Mouse (Mus musculus): ENCODE data around the gene Rasl12. TPM values are rescaled to one million over a fixed set of nuclear protein-coding genes. Genes with fewer than 3 reads are reported as not detected.

Rasl12 gene
- polyA plus RNA-seq, 1 experiment from 2014 or later, result 6.7 TPM

DNA sequence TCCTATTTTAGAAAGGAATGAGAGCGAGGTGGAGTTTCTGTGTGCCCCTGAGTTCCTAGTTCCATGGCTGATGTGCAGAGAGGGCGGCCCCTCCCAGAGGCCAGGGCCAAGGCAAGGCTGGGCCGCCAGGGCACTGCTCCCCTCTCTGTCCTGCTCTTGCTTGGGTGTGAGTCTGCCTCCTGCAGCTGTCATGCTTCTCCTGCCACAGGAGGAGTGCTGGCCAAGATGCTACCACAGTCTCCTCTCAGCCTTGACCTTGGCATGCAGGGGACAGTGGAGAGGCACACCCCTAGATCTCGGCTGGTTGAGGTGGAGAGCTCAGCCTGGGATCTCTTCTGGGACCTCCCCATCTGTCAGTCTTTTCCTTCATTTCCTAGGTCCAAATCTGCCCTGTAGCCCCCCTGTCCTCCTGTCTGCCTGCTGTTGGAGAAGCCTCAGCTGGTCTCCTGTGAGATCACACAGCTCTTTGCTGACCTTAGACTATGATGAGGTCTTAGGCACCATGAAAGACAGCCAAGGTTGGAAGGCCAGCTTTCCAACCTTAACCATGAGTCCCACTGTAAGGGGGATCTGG is 17.2 kb upstream of the Rasl12 start:
- peaks cover 11% of the 10 kb centered on the region; the same call in 1 of the 2 replicates for H3K36me3 ChIP-seq
- no peak for DNase-seq (ENCODE audit: low spot score)
- H3K27me3 ChIP-seq (ENCODE audit: low read depth, poor library complexity, severe bottlenecking), result no peaks in the 10 kb centered on the region
- 82% methylated on average over 4 of the region's 4 CpGs for WGBS
- H3K4me1 ChIP-seq, result peaks cover under 1% of the 10 kb centered on the region; the same call in 1 of the 2 replicates
- H3K9me3 ChIP-seq (replicated peaks), result no peaks in the 10 kb centered on the region
- 0 out of 2 replicates have a peak overlapping the region, but pooled peaks have one; percentile 1 for H3K27ac ChIP-seq (replicated peaks)
- H3K4me3 ChIP-seq, result no peak overlapping the region

DNA sequence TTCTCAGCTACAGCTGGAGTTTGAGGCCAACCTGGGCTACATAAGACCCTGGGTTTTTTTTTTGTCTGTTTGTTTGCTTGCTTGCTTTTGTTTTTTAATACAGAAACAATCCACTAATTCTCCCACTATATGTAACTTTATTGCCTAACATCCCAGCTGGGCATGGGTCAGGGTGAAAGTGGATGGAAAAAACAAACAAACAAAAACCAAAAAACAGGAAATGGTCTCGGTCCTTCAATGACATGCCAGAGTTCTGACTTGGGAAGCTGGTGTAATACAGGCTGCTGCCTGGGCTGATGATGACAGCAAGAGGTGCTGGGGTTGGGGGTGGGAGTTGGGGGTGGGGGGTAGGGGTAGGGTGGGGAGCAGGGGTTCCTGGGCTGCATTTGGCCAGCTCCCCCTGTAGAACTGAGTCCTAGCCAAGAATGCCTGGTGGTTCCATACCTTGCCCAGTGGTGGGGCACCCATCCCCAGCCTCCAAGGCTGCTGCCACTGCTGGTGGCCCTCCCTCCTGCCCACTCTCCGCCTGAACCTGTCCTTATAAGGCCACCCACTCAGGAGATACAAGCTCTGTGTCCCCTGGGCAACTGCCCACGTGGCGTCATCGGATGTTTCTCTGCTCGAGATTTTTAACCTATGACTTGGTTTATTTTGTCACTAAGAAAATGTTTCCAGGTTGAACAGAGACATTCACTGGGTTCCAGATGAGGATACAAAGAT is 16.1 kb upstream of the Rasl12 start:
- H3K9me3 ChIP-seq (replicated peaks), result no peaks in the 10 kb centered on the region
- WGBS, result 78% methylated on average over 6 of the region's 6 CpGs
- DNase-seq (ENCODE audit: low spot score), result no peak
- no peak overlapping the region for H3K4me3 ChIP-seq
- peaks cover 7% of the 10 kb centered on the region; the same call in 1 of the 2 replicates for H3K36me3 ChIP-seq
- peaks cover 7% of the 10 kb centered on the region for H3K4me1 ChIP-seq
- H3K27me3 ChIP-seq (ENCODE audit: low read depth, poor library complexity, severe bottlenecking), result no peaks in the 10 kb centered on the region
- no peak overlapping the region for H3K27ac ChIP-seq (replicated peaks)

DNA sequence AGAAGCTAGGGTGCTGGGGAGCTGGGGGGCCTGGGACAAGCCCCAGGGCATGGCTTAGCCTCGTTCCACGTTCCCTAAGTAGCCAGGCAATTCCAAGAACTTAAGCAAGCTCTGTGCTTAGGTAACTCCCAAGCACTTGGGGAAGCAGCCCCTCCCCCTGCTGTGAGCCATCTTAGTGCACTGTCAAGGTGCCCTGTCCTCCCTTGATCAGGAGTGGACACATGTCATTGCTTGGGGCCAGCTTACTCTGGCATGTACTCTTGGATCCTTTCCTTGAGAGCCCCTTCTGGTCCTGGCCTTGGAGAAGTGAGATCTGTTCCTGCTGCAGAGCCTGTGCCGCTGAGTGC is 15.6 kb upstream of the Rasl12 start:
- no peak overlapping the region for H3K4me3 ChIP-seq
- H3K27ac ChIP-seq (replicated peaks), result no peak overlapping the region
- H3K36me3 ChIP-seq, result peaks cover 1% of the 10 kb centered on the region; the same call in 1 of the 2 replicates
- H3K4me1 ChIP-seq, result peaks cover 7% of the 10 kb centered on the region
- WGBS, result 63% methylated on average over 3 of the region's 3 CpGs
- no peaks in the 10 kb centered on the region for H3K27me3 ChIP-seq (ENCODE audit: low read depth, poor library complexity, severe bottlenecking)
- H3K9me3 ChIP-seq (replicated peaks), result no peaks in the 10 kb centered on the region
- DNase-seq (ENCODE audit: low spot score), result no peak

DNA sequence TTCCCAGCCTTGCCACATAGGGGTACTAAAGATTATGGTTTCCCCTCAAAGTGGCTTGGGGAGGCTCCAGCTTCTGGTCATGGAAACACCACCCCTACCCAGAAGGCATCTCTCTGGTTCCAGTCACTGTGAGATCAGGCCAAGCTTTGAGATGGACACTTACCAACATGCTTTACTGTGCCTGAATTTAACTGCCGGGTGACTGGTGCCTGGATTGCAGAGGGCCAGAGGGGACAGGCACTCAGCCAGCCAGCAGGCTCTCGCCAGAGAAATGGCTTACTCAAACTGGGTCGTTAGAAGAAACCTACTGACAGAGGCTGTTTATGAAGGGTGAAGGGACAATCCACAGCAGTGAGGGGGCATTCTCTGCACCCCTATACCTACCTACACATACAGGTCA is 14.0 kb upstream of the Rasl12 start:
- no peak for DNase-seq (ENCODE audit: low spot score)
- no peaks in the 10 kb centered on the region for H3K36me3 ChIP-seq
- H3K27me3 ChIP-seq (ENCODE audit: low read depth, poor library complexity, severe bottlenecking), result peaks cover 12% of the 10 kb centered on the region
- H3K4me1 ChIP-seq, result peaks cover 7% of the 10 kb centered on the region
- H3K27ac ChIP-seq (replicated peaks), result no peak overlapping the region
- 70% methylated on average over 3 of the region's 3 CpGs for WGBS
- no peaks in the 10 kb centered on the region for H3K9me3 ChIP-seq (replicated peaks)
- no peak overlapping the region for H3K4me3 ChIP-seq

DNA sequence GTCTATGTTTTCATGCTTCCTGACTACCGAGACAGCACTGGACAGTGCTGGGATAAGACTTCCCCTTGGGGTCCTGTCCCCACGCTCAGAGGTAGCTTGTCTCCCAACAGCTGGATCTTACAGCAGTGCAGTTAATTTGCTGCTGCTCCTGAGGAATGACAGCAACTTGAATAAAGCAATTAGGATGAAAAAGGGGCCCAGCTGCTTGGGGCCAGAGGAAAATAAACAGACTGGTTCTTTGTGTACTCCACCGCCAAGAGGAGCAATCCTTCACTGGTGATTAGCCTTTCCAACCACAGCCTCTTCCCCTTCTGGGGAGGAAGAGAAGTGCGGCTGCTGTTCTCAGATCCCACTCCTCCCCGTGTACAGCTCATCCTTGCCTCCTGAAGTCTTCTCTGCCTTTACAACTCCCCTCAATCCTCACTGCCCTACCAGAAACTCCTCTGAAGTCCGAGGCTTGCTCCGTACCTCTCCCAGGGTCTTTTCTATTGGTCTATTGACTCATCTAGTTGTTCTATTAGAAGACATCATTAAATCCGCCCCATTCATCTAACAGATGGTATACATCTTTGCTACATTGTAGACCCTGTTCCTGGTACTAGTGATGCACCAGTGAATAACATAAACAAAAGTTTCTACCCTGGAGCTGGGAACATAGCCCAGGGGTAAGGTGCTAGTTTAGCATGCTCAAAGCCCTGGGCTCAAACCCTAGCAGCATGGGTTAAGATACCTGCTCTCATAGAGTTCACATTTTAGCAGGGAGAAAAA is 11.7 kb upstream of the Rasl12 start:
- H3K9me3 ChIP-seq (replicated peaks), result no peaks in the 10 kb centered on the region
- no peak for DNase-seq (ENCODE audit: low spot score)
- WGBS, result 41% methylated on average over 8 of the region's 8 CpGs
- 0 out of 2 replicates have a peak overlapping the region, but pooled peaks have one; percentile 6 for H3K27ac ChIP-seq (replicated peaks)
- no peak overlapping the region for H3K4me3 ChIP-seq
- H3K36me3 ChIP-seq, result no peaks in the 10 kb centered on the region
- peaks cover 35% of the 10 kb centered on the region for H3K27me3 ChIP-seq (ENCODE audit: low read depth, poor library complexity, severe bottlenecking)
- peaks cover 17% of the 10 kb centered on the region for H3K4me1 ChIP-seq

DNA sequence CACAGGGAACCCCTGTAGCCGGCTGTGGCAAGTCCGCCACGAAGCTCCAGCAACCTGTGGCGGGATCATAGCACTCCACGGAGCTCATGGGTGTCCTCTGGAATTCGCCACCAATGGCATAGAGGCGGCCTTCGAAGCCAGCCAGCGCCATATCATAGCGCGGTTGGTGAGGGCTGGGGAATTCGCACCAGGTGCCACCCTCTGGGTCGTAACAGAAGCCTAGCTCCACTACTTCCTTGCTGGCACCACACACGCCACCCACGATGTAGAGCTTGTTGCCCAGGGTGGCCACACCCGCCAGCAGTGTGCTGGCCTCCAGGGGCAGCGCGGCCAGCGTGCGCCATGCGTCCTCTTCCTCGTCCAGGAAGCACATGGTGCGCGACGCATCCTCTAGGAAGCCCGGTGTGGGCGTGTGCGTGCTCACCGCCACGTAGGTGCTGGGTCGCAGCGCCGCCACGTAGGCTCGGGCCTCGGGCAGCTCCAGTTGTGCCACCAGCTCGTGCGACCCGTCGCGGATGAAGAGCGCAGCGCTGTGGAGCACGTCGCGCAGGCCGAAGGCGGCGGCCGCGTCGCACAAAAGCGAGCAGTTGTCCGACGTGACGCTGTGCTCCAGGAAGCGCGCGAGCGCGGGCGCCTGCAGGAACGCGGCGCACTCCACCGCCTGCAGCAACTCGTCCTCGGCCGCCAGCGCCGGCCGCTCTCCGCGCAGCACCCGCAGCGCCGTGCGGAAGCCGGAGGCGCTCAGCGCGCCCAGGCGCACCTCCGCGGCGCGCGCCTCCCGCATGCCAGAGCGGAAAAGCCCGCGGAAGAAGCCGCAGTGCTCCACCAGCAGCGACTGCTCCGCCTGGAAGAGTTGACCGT is 7.3 kb upstream of the Rasl12 start:
- peak; percentile 39 for DNase-seq (ENCODE audit: low spot score)
- WGBS, result 17% methylated on average over 96 of the region's 96 CpGs
- Histone ChIP-seq H3K9me3 (replicated peaks) (no peaks in the 10 kb centered on the region), H3K27me3 (ENCODE audit: low read depth, poor library complexity, severe bottlenecking) (peaks cover 64% of the 10 kb centered on the region), H3K36me3 (no peaks in the 10 kb centered on the region), H3K4me1 (peaks cover 17% of the 10 kb centered on the region), H3K4me3 (peak overlapping the region; percentile 52), H3K27ac (replicated peaks) (no peak overlapping the region; the same call in 1 of the 2 replicates)

DNA sequence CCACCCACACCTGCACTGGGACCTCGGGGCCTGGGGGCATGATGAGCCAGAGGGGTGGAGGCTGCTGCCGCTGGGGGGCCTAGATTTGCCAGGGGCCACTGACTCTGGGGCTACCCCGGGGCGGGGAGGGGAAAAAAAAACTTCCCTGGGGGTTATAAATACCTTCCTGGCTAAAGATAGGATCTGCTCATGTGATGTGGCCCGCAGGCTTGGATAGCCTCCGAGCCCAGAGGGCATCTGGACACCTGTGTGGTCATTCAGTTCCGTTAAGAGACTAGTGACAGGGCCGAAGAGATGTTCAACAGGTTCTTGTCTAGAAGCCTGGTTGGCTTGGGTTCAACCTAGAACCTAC is 6.7 kb upstream of the Rasl12 start, which contains the start of gene Kbtbd13:
Gene Kbtbd13, minus strand, starts transcription at position 40 of the 352 bp plus-strand sequence.
- Histone ChIP-seq H3K36me3 (no peaks in the 10 kb centered on the region), H3K4me3 (peak within 1 kb of the TSS; percentile 52), H3K9me3 (replicated peaks) (no peaks in the 10 kb centered on the region), H3K27ac (replicated peaks) (no peak within 1 kb of the TSS; the same call in 1 of the 2 replicates), H3K4me1 (peaks cover 12% of the 10 kb centered on the region), H3K27me3 (ENCODE audit: low read depth, poor library complexity, severe bottlenecking) (peaks cover 70% of the 10 kb centered on the region)
- 45% methylated on average over 8 of the region's 8 CpGs for WGBS
- no peak for DNase-seq (ENCODE audit: low spot score)

DNA sequence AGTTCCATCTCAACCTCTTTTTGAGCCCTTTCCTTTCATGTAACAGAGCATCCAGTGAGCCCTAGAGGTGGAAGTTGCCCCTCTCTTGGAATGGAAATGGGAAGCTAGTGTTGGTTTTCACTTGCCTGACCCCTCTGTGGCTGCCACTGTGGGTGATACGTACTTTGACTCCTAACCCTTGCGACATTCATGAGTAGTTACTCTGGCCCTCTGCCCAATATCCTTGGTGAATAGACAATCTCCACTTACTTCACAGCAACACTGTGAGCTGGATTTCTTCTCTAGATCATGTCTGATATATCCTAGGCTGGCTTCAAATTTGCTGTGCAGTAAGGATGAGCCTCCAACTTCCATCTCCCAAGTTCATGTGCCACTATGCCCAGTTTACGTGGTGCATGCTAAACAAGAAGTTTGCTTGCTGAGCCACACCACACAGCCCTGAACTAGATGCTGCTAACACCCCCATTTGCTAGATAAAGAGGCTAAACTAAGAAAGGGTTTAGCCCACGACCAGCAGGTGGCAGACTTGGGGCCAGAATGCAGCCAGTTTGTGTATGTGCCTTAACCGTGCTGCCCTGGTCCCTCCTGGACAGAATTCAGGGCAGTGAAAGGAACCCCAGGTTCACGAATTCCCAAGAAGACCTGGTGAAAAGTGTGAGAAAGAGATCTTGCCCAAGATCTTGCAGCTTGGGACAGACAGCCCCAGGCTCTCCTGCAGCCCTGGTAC is 5.5 kb upstream of the Rasl12 start:
- Histone ChIP-seq H3K27me3 (ENCODE audit: low read depth, poor library complexity, severe bottlenecking) (peaks cover 70% of the 10 kb centered on the region), H3K9me3 (replicated peaks) (no peaks in the 10 kb centered on the region), H3K4me1 (peaks cover 10% of the 10 kb centered on the region), H3K4me3 (no peak overlapping the region), H3K27ac (replicated peaks) (no peak overlapping the region), H3K36me3 (no peaks in the 10 kb centered on the region)
- 32% methylated on average over 6 of the region's 6 CpGs for WGBS
- peak; percentile 65 for DNase-seq (ENCODE audit: low spot score)

DNA sequence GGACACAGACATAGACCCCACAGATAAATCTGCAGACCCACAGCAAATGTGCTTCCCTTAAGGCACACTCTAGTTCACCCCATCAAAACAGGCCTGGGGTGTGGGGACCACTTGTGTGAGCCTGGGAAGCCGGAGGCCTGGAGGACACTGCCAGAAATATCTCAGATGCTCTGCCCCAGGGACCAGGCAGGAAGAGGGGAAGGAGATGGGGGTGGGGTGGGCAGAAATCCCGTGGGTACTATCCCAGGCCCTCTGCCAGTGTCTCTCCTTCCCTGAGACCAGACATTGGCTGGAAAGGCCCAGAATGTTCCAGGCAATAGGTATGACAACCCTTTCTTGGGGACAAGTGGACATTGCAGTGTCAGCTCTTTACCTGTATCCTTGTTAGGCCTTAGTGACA is 4.7 kb upstream of the Rasl12 start:
- Histone ChIP-seq H3K27ac (replicated peaks) (no peak overlapping the region), H3K27me3 (ENCODE audit: low read depth, poor library complexity, severe bottlenecking) (peaks cover 69% of the 10 kb centered on the region), H3K9me3 (replicated peaks) (no peaks in the 10 kb centered on the region), H3K36me3 (no peaks in the 10 kb centered on the region), H3K4me3 (no peak overlapping the region), H3K4me1 (peaks cover 18% of the 10 kb centered on the region)
- no peak for DNase-seq (ENCODE audit: low spot score)
- WGBS, result 62% methylated on average over 2 of the region's 2 CpGs

DNA sequence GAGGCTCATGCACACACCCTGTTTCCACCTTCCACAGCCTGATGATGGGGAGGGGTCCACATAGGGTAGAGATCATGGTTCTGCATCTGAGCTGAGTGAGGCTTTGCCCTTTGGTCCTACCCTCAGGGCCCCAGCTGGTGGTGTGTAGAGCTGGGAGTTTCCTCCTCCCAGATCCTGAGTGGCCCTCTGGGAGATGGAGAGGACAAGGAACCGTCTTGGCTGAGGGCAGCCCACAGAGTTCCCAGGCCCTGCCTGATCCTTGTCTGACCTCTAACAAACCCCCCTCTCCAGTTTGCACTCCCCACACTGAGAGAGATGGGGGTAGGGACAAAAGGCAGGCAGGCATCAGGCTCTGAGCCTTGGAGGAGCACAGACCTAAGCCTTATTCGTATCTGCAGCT is 3.9 kb upstream of the Rasl12 start:
- Histone ChIP-seq H3K9me3 (replicated peaks) (no peaks in the 10 kb centered on the region), H3K27ac (replicated peaks) (no peak overlapping the region), H3K4me3 (no peak overlapping the region), H3K36me3 (no peaks in the 10 kb centered on the region), H3K27me3 (ENCODE audit: low read depth, poor library complexity, severe bottlenecking) (peaks cover 69% of the 10 kb centered on the region), H3K4me1 (peaks cover 23% of the 10 kb centered on the region)
- 67% methylated on average over 2 of the region's 2 CpGs for WGBS
- DNase-seq (ENCODE audit: low spot score), result no peak

DNA sequence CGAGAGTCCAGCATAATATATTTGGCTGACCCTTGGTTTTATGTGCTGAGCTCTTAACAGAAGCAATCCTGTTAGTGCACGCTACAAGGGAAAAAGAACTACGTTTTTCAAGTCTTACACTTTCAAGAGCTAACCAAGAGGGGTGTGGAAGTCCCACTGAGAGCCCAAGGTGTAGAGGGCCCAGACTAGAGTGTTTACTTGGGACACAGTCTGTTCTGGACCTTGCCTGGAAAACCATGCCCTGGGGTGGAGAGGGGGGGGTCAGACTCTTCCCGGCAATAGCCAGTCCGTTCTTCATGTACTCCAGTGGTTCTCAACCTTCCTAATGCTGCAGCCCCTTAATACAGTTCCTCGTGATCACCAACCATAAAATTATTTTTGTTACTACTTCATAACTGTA is 1.6 kb downstream of the Rasl12 start:
- DNase-seq (ENCODE audit: low spot score), result no peak
- Histone ChIP-seq H3K27me3 (ENCODE audit: low read depth, poor library complexity, severe bottlenecking) (peaks cover 21% of the 10 kb centered on the region), H3K27ac (replicated peaks) (no peak overlapping the region), H3K9me3 (replicated peaks) (no peaks in the 10 kb centered on the region), H3K36me3 (no peaks in the 10 kb centered on the region), H3K4me1 (peaks cover 13% of the 10 kb centered on the region), H3K4me3 (no peak overlapping the region)
- WGBS, result 89% methylated on average over 6 of the region's 6 CpGs
